Mouse (Mus musculus): Measurements from ENCODE around the gene Fxyd1. TPM values are rescaled to one million over a fixed set of nuclear protein-coding genes. Genes with fewer than 3 reads are reported as not detected.

Gene Fxyd1
- polyA plus RNA-seq, 1 experiment, result 10.3 TPM

DNA sequence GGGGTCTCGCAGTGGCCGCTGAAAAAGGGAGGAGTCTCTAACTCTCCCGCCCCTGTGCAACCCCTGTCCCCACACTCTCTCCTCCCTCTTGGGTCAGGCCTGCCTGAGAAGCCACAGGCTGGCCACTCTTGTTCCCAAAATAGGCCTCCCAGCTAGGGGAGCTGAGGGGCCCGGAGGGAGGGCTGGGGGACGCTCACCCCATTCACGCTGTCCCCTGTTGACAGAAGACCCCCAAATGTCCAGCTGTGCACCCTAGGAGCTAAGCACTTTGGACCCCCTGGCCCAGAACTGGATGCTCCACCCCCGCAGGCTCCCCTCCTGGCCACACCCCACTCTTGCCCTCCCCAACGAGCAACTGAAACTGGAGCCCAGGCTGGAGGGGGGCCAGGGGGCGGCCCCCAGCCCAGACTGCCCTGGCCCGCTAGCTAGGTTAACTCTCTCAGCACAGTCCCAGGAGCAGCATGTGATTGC, 1.6 kb downstream of the Fxyd1 start:
- Histone ChIP-seq H3K27ac (ENCODE audit: insufficient read depth, low read length) (no peak overlapping the region), H3K4me3 (ENCODE audit: insufficient read depth, low read length) (no peak overlapping the region), H3K4me1 (ENCODE audit: control insufficient read depth, insufficient read depth, low read length) (no peaks in the 10 kb centered on the region)
- TF ChIP-seq CTCF (IDR thresholded peaks at IDR 0.05; ENCODE audit: borderline replicate concordance, insufficient read depth, low read length) (no peak), POLR2A (IDR thresholded peaks at IDR 0.05; ENCODE audit: low read depth, low read length) (no peak)

DNA sequence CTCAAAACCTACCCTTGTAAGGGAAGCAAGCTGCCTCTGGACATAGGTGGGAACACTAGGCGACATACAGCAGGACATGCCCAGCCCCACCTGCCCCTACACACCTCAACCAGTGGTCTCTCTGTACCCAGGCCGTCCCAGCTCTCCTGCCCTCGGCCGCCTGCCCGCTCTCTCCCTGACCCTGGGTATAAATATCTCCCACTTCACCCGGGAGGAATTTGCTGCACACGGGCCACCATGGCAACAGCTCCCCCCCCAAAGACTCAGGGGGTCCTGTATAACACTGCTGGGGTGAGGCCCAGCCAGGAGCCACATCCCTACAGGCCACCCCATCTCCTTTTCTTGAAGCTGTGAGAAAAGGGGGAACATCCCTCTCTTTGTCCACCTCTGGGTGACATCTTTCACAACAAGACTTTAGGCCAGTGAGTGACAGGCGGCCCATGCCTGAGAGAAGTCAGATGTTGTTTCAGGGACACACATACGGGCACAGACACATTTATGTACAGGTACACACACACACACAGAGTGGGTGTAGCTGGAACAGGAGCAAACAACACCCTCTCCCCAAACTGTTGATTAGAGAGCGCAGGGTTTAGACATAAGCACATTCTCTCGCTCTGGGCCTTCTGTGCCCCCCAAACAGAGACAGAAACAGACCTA, 2.2 kb downstream of the Fxyd1 start:
- TF ChIP-seq POLR2A (IDR thresholded peaks at IDR 0.05; ENCODE audit: low read depth, low read length) (no peak), CTCF (IDR thresholded peaks at IDR 0.05; ENCODE audit: borderline replicate concordance, insufficient read depth, low read length) (no peak)
- H3K27ac ChIP-seq (ENCODE audit: insufficient read depth, low read length), result no peak overlapping the region
- no peak overlapping the region for H3K4me3 ChIP-seq (ENCODE audit: insufficient read depth, low read length)
- H3K4me1 ChIP-seq (ENCODE audit: control insufficient read depth, insufficient read depth, low read length), result no peaks in the 10 kb centered on the region

DNA sequence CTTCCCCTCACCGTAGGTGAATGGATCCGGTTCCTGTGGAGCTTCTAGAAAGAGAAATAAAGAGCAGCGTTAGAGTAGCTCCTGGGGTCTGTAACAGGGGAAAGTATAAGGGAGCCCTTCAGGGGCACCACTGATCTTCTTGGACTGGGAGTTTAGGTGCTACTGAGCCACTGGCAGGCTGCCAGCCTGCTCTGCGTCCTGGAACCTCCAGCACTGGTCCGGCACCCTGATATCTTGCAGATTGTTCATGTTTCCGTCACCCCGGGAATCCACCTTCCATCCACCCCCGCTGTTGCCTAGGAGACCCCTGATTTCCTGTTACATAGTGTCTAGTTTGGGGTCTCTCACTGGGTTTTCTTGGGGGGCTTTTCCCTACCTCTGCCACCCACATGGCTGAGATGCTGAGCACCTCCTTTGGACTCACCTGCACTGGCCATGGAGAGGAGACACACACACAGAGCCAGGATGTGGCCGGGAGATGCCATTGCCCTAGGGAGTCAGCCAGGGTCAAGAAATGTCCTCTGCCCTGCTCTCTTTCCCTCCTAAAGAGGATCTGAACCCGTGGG, 3.0 kb downstream of the Fxyd1 start:
- H3K4me1 ChIP-seq (ENCODE audit: control insufficient read depth, insufficient read depth, low read length), result no peaks in the 10 kb centered on the region
- H3K4me3 ChIP-seq (ENCODE audit: insufficient read depth, low read length), result no peak overlapping the region
- TF ChIP-seq CTCF (IDR thresholded peaks at IDR 0.05; ENCODE audit: borderline replicate concordance, insufficient read depth, low read length), result no peak
- TF ChIP-seq POLR2A (IDR thresholded peaks at IDR 0.05; ENCODE audit: low read depth, low read length), result no peak
- H3K27ac ChIP-seq (ENCODE audit: insufficient read depth, low read length), result no peak overlapping the region

DNA sequence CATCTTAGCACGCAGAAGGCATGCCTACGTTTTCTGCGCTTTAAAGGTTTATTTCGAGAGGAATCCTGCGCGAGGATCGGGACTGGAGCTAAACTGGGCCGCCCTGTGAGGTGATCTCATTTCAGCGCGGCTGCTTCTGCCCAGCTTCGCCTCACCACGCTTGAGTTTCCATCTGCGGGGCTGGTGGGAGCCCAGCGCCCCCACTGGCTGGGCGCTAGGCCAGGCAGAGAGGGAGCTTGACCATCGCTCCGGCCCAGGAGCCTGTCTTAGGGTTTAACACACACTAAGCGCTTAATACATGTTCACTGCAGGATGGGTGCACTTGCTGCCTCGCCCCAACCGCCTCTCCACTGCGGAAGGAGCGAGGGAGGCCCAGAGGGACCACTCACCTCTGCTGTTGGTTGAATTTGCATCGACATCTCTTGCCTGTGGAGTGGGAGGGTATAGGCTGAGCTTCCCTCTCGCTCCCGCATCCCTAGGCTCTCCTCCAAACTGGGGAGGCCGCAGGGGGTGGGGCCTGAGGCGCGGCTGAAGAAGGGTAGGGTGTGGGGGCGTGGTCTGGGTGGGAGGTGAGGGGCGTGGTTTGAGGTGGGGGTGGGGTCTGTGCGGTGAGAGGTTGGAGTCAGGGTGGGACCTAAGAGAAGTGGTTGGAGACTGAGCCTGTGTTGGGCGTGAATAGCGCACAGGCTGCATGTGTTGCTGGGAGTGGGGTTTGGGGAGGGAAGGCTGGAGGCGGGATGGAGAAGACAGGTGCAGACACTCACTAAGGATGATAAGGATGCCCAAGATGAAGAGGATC, 4.2 kb downstream of the Fxyd1 start:
- H3K27ac ChIP-seq (ENCODE audit: insufficient read depth, low read length), result no peak overlapping the region
- H3K4me3 ChIP-seq (ENCODE audit: insufficient read depth, low read length), result no peak overlapping the region
- H3K4me1 ChIP-seq (ENCODE audit: control insufficient read depth, insufficient read depth, low read length), result no peaks in the 10 kb centered on the region
- TF ChIP-seq POLR2A (IDR thresholded peaks at IDR 0.05; ENCODE audit: low read depth, low read length), result no peak
- 0 out of 2 replicates have a peak, but pooled peaks have one; percentile 7 for TF ChIP-seq CTCF (IDR thresholded peaks at IDR 0.05; ENCODE audit: borderline replicate concordance, insufficient read depth, low read length)

DNA sequence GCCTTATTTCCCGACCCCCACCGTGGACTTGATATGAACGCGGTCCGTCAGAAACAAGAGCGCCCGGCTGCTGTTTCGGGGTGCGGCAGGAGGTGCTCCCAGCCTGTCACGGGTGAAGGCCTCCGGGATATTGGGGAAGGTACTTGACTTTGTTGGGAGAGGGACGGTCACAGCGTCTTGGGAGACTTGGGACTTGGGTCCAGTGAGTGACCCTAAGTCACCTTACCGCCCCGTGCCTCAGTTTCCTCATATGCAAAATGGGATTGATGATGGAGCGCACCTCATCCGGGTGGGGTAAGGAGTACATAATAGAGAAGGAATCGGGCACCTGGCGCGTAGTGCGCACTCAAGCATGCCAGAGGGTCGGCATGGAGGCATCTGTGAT, 4.8 kb downstream of the Fxyd1 start:
- H3K27ac ChIP-seq (ENCODE audit: insufficient read depth, low read length), result no peak overlapping the region
- TF ChIP-seq CTCF (IDR thresholded peaks at IDR 0.05; ENCODE audit: borderline replicate concordance, insufficient read depth, low read length) (no peak), POLR2A (IDR thresholded peaks at IDR 0.05; ENCODE audit: low read depth, low read length) (no peak)
- H3K4me3 ChIP-seq (ENCODE audit: insufficient read depth, low read length), result no peak overlapping the region
- no peaks in the 10 kb centered on the region for H3K4me1 ChIP-seq (ENCODE audit: control insufficient read depth, insufficient read depth, low read length)

DNA sequence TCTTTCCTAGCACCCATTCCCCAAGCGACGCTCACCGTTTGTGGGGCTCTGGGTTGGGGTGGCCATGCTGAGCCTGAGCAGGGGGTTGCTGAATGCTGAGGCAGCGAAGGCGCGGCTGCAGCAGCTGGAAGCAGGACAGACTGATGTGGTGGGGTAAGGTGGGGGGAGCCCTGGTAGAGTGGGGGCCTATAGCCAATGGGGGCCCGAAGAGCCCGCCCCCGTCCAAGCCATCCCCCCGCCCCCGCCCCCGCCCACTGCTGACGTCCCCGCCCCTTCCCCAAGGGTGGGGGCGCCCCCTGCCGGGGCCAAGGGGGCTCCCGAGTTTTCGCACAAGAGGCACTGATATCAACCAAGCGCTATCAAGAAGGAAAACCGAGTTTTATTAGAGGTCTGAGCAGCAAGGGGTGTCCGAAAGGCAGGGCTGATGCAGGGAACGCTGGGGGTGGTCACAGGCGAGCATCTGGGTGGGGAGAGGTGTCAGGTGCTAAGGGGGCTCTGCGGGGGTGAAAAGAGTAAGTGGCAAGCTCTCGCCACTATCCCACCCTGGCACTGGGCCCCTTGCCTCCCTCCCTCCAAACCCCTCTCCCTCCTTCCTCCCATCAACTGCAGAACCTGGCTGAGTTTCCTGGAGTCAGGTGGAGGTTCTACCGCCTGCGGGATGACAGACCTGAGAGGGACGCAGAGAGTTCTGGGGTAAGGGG, 5.5 kb downstream of the Fxyd1 start, which contains the start of gene Fxyd7:
Fxyd7 (minus strand) TSS at position 147 of the 701 bp plus-strand sequence.
- H3K27ac ChIP-seq (ENCODE audit: insufficient read depth, low read length), result no peak within 1 kb of the TSS
- TF ChIP-seq CTCF (IDR thresholded peaks at IDR 0.05; ENCODE audit: borderline replicate concordance, insufficient read depth, low read length) (no peak), POLR2A (IDR thresholded peaks at IDR 0.05; ENCODE audit: low read depth, low read length) (no peak)
- H3K4me1 ChIP-seq (ENCODE audit: control insufficient read depth, insufficient read depth, low read length), result no peaks in the 10 kb centered on the region
- no peak within 1 kb of the TSS for H3K4me3 ChIP-seq (ENCODE audit: insufficient read depth, low read length)

DNA sequence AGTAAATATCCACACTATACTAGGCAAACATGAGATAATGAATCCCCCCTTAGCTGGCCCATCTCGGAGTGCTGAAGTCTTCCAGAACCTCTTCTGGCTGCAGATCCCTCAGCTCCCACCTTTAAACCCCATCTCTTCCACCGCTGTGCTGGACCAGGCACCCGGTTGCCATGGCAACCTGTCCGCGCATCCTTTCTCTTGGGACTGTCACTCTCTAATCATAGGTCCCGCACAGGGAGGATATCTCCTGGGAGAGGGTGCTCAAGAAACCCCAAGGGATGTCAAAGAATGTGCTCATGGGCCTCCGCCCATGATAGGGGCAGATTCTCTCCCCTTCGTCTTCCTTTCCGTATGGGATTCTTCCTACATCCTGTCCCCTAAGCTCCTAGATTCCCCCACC, 6.1 kb downstream of the Fxyd1 start:
- H3K4me3 ChIP-seq (ENCODE audit: insufficient read depth, low read length), result no peak overlapping the region

DNA sequence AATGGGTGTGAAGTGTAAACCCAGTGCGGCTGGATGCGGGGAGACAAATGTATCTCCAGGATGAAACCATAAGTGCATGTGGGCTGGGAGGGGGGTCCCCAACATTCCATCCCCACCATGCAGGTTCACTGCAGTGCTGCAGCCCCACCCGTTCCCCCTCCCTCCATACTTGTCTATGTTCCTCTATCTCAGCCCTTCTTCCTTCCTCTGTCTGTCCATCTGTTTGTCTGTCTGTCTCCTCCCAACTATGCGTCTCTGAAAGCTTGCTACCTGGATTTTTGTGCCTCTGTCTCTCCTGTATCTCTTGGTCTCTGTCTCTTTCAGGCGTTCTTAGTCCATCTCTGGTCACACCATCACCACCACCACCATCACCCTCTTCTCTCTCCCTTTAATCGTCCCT, 6.5 kb downstream of the Fxyd1 start:
- no peak for TF ChIP-seq CTCF (IDR thresholded peaks at IDR 0.05; ENCODE audit: borderline replicate concordance, insufficient read depth, low read length)
- no peak for TF ChIP-seq POLR2A (IDR thresholded peaks at IDR 0.05; ENCODE audit: low read depth, low read length)
- Histone ChIP-seq H3K4me1 (ENCODE audit: control insufficient read depth, insufficient read depth, low read length) (no peaks in the 10 kb centered on the region), H3K4me3 (ENCODE audit: insufficient read depth, low read length) (no peak overlapping the region), H3K27ac (ENCODE audit: insufficient read depth, low read length) (no peak overlapping the region)

More for the DNA sequence above, 6.1 kb downstream of the Fxyd1 start:
- Histone ChIP-seq H3K4me1 (ENCODE audit: control insufficient read depth, insufficient read depth, low read length) (no peaks in the 10 kb centered on the region), H3K27ac (ENCODE audit: insufficient read depth, low read length) (no peak overlapping the region)
- TF ChIP-seq CTCF (IDR thresholded peaks at IDR 0.05; ENCODE audit: borderline replicate concordance, insufficient read depth, low read length), result no peak

DNA sequence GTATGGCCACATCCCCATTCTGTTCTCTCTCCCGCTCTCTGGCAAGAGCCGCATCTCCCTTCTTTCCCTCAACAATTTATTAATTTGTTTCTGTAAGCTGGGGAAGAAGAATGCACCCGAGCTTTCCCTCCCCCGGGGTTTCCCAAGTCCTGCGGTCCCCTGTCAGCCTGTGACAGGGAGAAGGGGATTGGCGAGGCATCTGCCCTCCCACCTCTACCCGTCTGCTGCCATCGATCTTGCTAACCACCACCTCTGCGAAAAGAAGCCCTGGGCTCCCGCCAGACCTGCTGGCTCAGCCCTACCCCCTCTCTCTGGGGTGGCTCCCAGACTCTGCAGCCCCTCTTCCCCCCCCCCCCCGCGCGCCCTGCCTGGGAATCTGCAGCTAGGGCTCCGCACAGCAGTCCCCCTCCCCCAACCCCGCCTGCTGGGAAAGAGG, 7.1 kb downstream of the Fxyd1 start:
- Histone ChIP-seq H3K4me1 (ENCODE audit: control insufficient read depth, insufficient read depth, low read length) (no peaks in the 10 kb centered on the region), H3K4me3 (ENCODE audit: insufficient read depth, low read length) (no peak overlapping the region), H3K27ac (ENCODE audit: insufficient read depth, low read length) (no peak overlapping the region)
- TF ChIP-seq CTCF (IDR thresholded peaks at IDR 0.05; ENCODE audit: borderline replicate concordance, insufficient read depth, low read length) (no peak), POLR2A (IDR thresholded peaks at IDR 0.05; ENCODE audit: low read depth, low read length) (no peak)

Data from embryonic fibroblast, embryonic 13.5 days (primary cell).